Mouse (Mus musculus) liver, embryonic 16.5 days (tissue): ENCODE measurements around the gene Olfr1357. TPM values are rescaled to one million over a fixed set of nuclear protein-coding genes. Genes with fewer than 3 reads are reported as not detected.
"Not testable (repeated sequence)": the region's sequence is repeated elsewhere in the genome, so short reads cannot be mapped to it uniquely, and the experiment has no call there.

Experiments
- ATAC-seq: fragments of 200-750 bp; cut with Nextera tagmentation; 2 replicates; pipeline ENCODE4 v1.8.0; 2017; ENCODE audit warnings: low read depth, mild to moderate bottlenecking, moderate number of reproducible peaks, moderate library complexity
- H3K27ac ChIP-seq: fragments of 300-500 bp; sonication (generic); 2 replicates; pipeline ENCODE4 v1.5.1; 2014; ENCODE audit warnings: mild to moderate bottlenecking, low read length
- H3K27me3 ChIP-seq: fragments of 300-500 bp; sonication (generic); 2 replicates; pipeline ENCODE4 v1.6.1; 2014; ENCODE audit warnings: low read depth, low read length, mixed read lengths; ENCODE audit not compliant: control insufficient read depth, insufficient read depth
- H3K36me3 ChIP-seq: fragments of 300-500 bp; sonication (generic); 2 replicates; pipeline ENCODE4 v1.6.1; 2014; ENCODE audit warnings: mild to moderate bottlenecking; ENCODE audit not compliant: control insufficient read depth, insufficient read depth
- H3K4me1 ChIP-seq: fragments of 300-500 bp; sonication (generic); 2 replicates; pipeline ENCODE4 v1.6.1; 2014; ENCODE audit warnings: low read depth, low read length, mixed read lengths; ENCODE audit not compliant: control insufficient read depth
- H3K4me2 ChIP-seq: fragments of 300-500 bp; sonication (generic); 2 replicates; pipeline ENCODE4 v1.6.1; 2014; ENCODE audit warnings: low read depth, low read length, mixed read lengths
- H3K4me3 ChIP-seq: fragments of 300-500 bp; sonication (generic); 2 replicates; pipeline ENCODE4 v1.5.1; 2014; ENCODE audit warnings: low read depth, mild to moderate bottlenecking, low read length
- H3K9ac ChIP-seq: fragments of 300-500 bp; sonication (generic); 2 replicates; pipeline ENCODE4 v1.6.1; 2014; ENCODE audit warnings: low read depth, low read length
- H3K9me3 ChIP-seq: fragments of 300-500 bp; sonication (generic); replicated peaks from 2 replicates; pipeline ENCODE4 v1.6.1; 2016; ENCODE audit warnings: low read length; ENCODE audit not compliant: control insufficient read depth
- WGBS: fragments of 180-500 bp; shearing (Covaris S2); extraction: QIAGEN DNeasy Blood & Tissue Kit; methylation state at CpG from one replicate; pipeline ENCODE4 v1.1.7; 2014; ENCODE audit not compliant: insufficient replicate concordance; 5-methylcytosine and 5-hydroxymethylcytosine counted together
- polyA plus RNA-seq: library from polyadenylated mRNA; unstranded; fragments of >200 nt; fragmentation: Nextera tagmentation; extraction: Ambion mirVana; gene quantifications from 2 replicates; pipeline ENCODE4 v1.2.1, GENCODE M21; 2015

Olfr1357 gene
- polyA plus RNA-seq: not detected in 2 replicates

DNA sequence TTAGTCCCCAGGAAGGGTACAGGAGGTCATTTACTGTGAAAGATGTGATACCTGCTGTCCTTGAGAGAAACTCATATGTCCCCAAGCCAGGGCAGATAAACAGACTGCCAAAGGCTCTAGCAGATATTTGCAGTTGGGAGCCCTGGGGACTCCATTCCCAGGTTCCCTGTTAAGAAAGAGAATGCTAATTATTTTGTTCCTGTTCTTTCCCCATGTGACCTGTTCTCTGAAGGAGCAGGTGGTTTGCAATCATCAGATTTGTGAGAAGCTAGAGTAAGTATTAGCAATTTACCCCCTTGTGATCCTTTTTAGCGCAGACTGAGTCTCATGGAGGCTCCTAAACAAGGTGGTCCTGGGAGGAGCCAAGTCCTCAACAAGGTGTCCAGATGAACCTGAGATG lies at the start of gene Olfr1357:
Gene Olfr1357, minus strand, starts transcription at position 101 of the 400 bp plus-strand sequence.
- Histone ChIP-seq H3K27ac (no peak within 1 kb of the TSS), H3K9me3 (no peaks in the 10 kb centered on the region), H3K36me3 (no peaks in the 10 kb centered on the region), H3K4me3 (no peak within 1 kb of the TSS), H3K27me3 (no peaks in the 10 kb centered on the region), H3K4me2 (no peak within 1 kb of the TSS), H3K4me1 (no peaks in the 10 kb centered on the region), H3K9ac (no peak within 1 kb of the TSS)
- no peak for ATAC-seq
- 80% methylated on average over 1 of the region's 1 CpGs for WGBS

DNA sequence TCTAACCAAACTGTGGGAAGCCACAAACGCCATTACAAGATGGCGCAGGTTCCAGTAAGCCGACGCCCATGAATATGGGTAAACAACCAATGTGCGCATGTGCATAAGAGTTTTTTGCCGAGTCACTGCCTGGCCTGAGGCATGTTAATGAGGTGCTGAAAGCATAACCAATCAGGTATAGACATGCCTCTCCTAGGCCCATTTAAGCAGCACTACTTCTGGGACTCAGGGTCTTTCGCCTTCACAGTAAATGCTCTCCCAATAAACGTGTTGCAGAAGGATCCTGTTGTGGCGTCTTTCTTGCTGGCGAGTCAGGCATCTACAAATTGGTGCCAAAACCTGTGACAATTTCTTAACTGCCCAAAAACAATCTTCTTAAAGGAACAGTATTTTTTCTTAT lies 48.8 kb upstream of the Olfr1357 start:
- ATAC-seq, H3K9me3 ChIP-seq, H3K4me1 ChIP-seq, H3K27ac ChIP-seq, H3K27me3 ChIP-seq, H3K36me3 ChIP-seq, H3K4me3 ChIP-seq, H3K4me2 ChIP-seq, H3K9ac ChIP-seq: not testable (repeated sequence)
- 75% methylated on average over 10 of the region's 10 CpGs for WGBS

DNA sequence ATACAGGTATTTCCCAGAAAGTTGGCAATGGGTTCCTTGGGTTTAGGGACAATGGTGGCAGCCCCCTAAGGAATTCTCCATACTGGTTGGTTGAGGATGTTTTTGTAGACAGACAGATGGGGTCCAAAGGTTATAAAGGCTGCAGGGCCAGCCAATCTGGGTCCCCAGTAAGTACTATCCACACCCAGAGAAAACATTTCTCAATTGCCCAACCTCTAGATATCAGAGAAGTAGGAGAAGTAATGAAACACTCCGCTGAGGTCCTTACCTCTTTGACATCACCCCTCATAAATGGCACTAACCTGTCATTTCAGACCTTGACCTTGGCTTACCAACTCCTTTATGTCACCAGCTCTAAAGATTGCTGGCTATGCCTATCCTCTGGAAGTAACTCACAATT lies 46.7 kb upstream of the Olfr1357 start:
- ATAC-seq: no peak

GRCm38 (mm10) chr10:78661198-78661597 lies 43.3 kb upstream of the Olfr1357 start:
- no peaks in the 10 kb centered on the region for H3K4me1 ChIP-seq
- 43% methylated on average over 1 of the region's 1 CpGs for WGBS
- no peak overlapping the region for H3K4me2 ChIP-seq
- ATAC-seq: no peak
- no peaks in the 10 kb centered on the region for H3K9me3 ChIP-seq
- H3K9ac ChIP-seq: no peak overlapping the region
- no peak overlapping the region for H3K27ac ChIP-seq
- H3K27me3 ChIP-seq: no peaks in the 10 kb centered on the region
- no peak overlapping the region for H3K4me3 ChIP-seq
- H3K36me3 ChIP-seq: no peaks in the 10 kb centered on the region

More for the DNA sequence above, 46.7 kb upstream of the Olfr1357 start:
- Histone ChIP-seq H3K27ac (no peak overlapping the region), H3K27me3 (no peaks in the 10 kb centered on the region), H3K4me1 (no peaks in the 10 kb centered on the region), H3K9me3 (no peaks in the 10 kb centered on the region), H3K4me2 (no peak overlapping the region), H3K4me3 (no peak overlapping the region), H3K9ac (no peak overlapping the region), H3K36me3 (no peaks in the 10 kb centered on the region)
- WGBS: 50% methylated on average over 1 of the region's 1 CpGs

GRCm38 (mm10) chr10:78632311-78632710 lies 14.4 kb upstream of the Olfr1357 start:
- no peaks in the 10 kb centered on the region for H3K9me3 ChIP-seq
- 10% methylated on average over 6 of the region's 6 CpGs for WGBS

DNA sequence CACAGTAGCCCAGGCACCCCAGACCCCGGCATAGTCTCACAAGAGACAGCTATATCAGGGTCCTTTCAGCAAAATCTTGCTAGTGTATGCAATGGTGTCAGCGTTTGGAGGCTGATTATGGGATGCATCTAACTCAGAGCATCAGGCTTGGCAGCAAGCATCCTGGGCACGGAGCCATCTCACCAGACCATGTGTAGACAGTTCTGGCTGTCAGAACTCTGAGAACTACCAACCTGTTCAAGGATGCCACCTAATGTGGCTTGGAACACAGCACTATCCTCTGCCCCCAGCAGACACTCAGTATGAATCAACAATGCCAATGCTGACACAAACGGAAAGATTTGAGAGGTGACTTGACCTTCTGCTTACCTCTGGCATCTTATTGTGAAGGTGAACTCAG lies 12.3 kb upstream of the Olfr1357 start:
- no peak overlapping the region for H3K9ac ChIP-seq
- H3K4me2 ChIP-seq: no peak overlapping the region
- H3K4me3 ChIP-seq: no peak overlapping the region
- no peak overlapping the region for H3K27ac ChIP-seq
- H3K9me3 ChIP-seq: no peaks in the 10 kb centered on the region
- H3K27me3 ChIP-seq: no peaks in the 10 kb centered on the region
- no peaks in the 10 kb centered on the region for H3K36me3 ChIP-seq
- no peak for ATAC-seq
- 58% methylated on average over 4 of the region's 4 CpGs for WGBS
- H3K4me1 ChIP-seq: no peaks in the 10 kb centered on the region

More at GRCm38 (mm10) chr10:78632311-78632710, 14.4 kb upstream of the Olfr1357 start:
- no peak overlapping the region for H3K27ac ChIP-seq
- no peak overlapping the region for H3K4me3 ChIP-seq
- H3K27me3 ChIP-seq: no peaks in the 10 kb centered on the region
- H3K4me2 ChIP-seq: no peak overlapping the region
- no peak for ATAC-seq
- no peaks in the 10 kb centered on the region for H3K4me1 ChIP-seq
- H3K36me3 ChIP-seq: no peaks in the 10 kb centered on the region
- H3K9ac ChIP-seq: no peak overlapping the region

DNA sequence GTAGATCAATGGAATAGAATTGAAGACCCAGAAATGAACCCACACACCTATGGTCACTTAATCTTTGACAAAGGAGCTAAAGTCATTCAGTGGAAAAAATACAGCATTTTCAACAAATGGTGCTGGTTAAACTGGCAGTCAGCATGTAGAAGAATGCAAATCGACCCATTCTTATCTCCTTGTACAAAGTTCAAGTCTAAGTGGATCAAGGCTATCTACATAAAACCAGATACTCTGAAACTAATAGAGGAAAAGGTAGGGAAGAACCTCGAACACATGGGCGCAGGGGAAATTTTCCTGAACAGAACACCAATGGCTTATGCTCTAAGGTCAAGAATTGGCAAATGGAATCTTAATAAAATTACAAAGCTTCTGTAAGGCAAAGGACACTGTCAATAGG lies 5.3 kb upstream of the Olfr1357 start:
- not testable (repeated sequence) for ATAC-seq, H3K9ac ChIP-seq, H3K4me2 ChIP-seq, H3K9me3 ChIP-seq, H3K27ac ChIP-seq, H3K27me3 ChIP-seq, H3K4me3 ChIP-seq, H3K36me3 ChIP-seq, H3K4me1 ChIP-seq
- 50% methylated on average over 3 of the region's 3 CpGs for WGBS

DNA sequence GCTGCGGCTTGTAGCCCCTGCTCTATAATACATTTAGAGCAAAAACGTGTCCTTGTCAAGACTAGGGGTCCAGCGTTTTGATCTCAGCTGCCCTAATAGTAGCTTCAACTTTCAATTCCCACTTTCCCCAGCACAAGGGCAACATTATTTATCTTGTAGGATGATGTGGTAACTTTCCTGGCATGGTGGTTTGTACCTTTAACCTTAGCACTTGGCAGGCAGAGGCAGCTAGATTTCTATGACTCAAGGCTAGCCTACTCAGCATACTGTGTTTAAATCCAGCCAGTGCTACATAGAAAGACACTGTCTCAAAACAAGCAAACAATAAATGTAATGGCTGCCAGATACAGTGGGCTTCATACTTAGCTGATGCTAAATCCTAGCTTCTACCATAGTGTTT lies 10.3 kb downstream of the Olfr1357 start:
- H3K4me2 ChIP-seq: no peak overlapping the region
- H3K4me1 ChIP-seq: no peaks in the 10 kb centered on the region
- H3K36me3 ChIP-seq: no peaks in the 10 kb centered on the region
- ATAC-seq: no peak
- H3K9ac ChIP-seq: no peak overlapping the region
- 0 out of 2 replicates have a peak, but pooled peaks cover 2% of the 10 kb centered on the region for H3K27me3 ChIP-seq
- no peak overlapping the region for H3K27ac ChIP-seq
- H3K4me3 ChIP-seq: no peak overlapping the region
- 50% methylated on average over 3 of the region's 3 CpGs for WGBS
- H3K9me3 ChIP-seq: no peaks in the 10 kb centered on the region

- no peaks in the 10 kb centered on the region for H3K36me3 ChIP-seq
- peaks cover 5% of the 10 kb centered on the region; the same call in 1 of the 2 replicates for H3K27me3 ChIP-seq
- no peak overlapping the region for H3K4me3 ChIP-seq
- no peaks in the 10 kb centered on the region for H3K4me1 ChIP-seq
- H3K9me3 ChIP-seq: no peaks in the 10 kb centered on the region
- H3K4me2 ChIP-seq: no peak overlapping the region
- no peak overlapping the region for H3K9ac ChIP-seq
- WGBS: 26% methylated on average over 3 of the region's 3 CpGs
- no peak overlapping the region for H3K27ac ChIP-seq
- no peak for ATAC-seq
These were observed 12.8 kb downstream of the Olfr1357 start for GRCm38 (mm10) chr10:78605080-78605479.
